Mouse (Mus musculus): ENCODE measurements at regions not wholly inside any gene's neighbourhood (a gene's known extent, or its start where the extent isn't known, plus 50 kb on each side); places are given as distances from the start of the nearest gene placed in this dataset.
A peak's percentile ranks its signal among the peaks of the same experiment; 100 is the strongest.

DNA sequence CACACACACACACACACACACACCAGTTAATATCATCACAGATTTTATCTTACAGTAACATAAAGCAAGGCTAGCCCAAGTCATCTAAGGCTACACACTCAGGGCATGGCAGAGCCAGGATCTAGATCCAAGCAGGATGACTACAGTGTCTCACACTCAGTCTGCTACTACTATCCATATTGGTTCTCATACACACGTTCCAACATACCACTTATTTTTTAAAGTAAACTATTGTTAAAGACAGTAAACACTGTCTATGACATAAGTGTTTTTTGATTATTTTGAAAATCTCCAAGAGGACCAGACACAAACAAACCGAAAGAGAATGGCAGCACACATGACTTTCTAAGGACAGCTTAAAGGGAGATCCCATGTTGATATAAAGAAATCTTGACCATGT is 306.3 kb downstream of the Gm11361 start:
- DNase-seq = no peak

DNA sequence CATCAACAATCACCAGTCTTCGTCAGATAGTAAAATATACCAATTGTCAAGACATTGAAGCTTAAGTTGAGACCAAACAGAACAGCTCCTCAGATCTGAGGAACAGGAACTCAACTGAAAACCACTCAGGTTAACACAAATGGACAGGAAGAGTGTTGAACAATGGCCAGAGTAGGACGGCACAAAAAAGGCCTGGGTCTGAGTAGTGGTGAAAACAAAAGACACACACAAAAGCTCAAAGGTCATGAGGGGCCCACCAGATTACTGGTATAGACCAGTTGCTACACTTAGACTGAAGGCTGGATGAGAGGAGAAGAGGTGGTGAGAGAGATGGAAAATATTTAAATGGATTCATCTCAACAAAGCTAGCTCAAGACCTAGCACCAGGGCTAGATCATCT is 302.8 kb downstream of the Gm11361 start:
- no peak for DNase-seq

DNA sequence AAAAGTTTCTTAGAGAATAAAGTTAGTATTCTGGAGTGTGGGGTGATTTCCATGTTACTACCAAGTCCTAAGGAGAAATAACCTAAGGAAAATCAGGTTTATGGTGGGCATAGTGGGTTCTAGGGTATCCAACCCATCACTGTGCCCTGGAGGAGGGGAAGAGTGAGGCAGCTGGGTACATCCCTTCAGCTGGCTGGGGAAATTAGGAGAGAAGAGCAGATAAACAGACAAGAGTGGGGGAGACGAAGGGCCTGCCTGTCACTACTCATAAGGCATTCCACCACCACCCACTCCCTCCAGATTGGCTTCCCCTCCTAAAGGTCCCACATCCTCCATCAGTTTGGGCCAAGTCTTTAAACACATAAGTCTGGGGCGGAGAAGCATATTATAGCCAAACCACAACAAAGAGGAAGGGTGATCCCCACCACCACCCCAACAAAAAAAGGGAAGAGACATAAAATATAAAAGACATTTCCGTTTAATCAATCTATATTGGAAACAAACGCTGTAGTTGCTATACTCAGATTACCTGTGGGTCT is 299.8 kb downstream of the Gm11361 start:
- no peak for DNase-seq

DNA sequence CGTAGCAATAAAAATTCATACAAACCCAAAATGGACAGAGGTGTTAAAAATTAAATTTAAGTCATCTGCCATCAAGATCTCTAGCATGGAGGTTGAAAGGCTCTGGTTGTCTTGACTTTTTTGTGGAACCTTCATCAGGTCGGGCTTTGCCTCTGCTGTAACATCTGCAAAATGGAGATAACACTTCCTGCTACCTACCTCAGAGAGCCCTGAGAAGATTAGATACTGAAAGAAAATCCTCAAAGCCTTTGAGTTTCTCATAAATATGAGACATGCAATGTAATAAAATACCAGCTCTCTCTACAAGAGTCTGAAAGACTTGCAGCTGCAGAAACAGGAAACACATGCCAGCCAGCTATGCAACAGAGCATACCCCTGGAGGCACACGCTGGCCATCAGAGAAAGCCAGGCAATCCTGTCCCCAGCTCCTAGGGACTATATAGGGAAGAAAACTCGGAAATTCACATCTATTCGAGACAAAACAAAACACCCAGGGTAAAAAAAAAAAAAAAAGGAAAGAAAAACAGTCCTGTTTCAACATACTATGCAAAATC is 299.1 kb downstream of the Gm11361 start:
- no peak for DNase-seq

DNA sequence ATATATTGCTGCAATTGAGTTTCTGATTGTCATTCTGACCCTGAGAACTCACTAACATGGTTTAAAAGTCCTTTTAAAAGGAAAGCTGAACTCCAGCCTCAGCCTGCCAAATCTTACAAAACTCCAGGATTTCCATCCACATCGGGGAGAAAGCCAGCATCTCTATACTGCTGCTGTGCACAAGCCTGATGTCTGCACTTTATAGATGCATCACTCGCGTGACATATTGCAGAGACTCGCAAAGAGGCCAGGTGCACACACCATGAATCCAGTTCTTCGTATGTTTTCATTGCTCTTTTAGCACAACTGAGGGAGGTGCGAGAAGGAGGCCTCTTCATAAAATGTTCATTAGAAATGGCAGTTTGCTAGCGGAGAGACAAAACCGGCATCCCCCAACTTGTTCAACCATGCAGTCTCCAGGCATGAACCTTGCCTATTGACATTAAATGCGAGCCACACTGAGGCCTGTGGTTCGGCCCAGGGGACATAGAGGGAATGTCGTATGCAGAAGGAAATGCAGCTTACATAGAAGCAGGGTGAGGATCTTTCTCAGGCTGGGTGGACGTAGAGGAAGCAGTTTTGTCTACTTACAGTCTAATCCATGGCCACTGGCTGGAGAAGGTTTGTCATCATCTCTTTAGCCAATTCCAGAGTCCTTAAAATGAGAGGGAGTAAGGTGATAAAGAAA is 297.0 kb downstream of the Gm11361 start:
- DNase-seq = no peak

DNA sequence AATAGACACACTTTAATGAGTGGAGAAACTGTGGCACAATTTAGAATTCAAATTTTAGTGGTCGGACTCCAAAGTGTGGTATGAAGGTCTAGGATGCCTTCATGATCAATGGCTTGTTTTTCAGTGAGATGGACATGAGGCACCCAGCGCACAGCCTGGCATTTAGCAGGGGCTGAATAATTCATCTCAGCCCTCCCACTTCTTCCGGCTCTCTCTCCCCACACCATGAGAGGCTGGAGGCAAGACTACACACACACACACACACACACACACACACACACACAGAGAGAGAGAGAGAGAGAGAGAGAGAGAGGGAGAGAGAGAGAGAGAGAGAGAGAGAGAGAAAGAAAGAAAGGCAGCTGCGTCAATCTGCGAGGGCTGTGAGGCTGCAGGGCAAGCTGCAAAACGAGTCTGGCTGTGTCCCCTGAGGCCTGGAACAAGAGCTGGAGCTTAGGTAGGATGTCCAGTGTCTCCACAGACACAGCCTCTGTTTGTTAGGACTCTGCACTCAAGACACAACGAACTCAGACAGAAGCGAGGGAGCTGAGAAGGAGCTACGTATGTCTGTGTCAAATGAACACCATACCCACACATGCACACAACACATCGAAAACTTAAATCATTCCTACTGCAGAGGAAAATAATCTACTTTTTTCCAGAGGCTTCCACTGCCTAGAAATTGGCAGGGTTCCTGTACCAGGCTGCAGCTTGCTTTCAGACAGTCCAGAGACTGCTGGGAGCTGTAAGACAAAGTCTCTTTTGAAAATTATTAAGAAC is 295.8 kb downstream of the Gm11361 start:
- DNase-seq = no peak

DNA sequence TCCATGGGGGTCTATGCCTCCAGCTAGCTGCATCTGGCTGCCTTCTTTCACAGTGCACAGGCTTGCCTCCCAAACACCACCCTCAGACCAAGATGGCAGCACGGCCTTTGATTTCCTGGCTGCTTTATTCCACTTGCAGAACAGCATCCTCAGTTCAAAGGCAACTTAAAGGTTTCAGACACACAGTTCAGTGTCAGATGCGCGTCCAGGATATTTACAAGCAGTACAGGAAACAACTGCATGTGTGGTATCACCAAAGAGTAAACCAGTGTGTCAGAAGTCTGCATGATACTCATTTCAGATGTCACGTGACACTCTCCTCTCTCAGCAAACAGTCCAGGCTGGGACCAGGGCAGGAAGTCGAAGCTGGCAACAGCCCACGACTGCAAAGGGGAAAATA is 294.2 kb downstream of the Gm11361 start:
- no peak for DNase-seq

DNA sequence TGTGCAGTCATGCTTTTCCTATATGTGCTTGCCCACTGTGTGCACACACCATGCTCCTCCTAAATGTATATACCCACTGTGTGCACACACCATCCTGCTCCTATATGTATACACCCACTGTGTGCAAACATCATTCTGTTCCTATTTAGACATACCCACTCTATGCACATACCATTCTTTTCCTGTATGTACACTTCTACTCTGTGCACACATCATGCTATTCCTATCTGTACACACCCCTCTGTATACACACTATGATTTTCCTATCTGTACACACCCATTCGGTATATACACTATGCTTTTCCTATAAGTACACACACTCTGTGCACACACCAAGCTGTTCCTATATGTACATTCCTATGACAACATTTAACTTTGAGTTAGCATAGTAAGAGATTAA is 288.5 kb downstream of the Gm11361 start:
- DNase-seq = no peak

DNA sequence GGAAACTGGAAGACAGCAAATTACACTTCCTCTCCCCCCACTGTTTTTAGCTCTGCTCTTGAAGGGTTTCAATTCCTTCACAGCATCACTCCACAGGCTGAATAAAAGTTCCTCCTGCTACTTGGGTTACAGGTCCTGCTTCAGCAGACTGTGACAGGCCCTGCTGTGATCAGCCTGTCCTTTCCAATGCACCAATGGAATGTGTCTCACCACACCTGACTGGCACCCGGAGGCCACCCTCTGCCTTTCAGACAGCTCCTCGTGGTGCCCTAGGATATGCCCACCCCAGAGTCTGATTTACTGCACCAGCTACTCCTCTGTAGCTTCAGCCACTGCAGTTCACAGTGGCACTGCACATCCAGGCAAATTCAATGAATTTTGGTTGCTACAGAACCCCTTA is 288.0 kb downstream of the Gm11361 start:
- no peak for DNase-seq

DNA sequence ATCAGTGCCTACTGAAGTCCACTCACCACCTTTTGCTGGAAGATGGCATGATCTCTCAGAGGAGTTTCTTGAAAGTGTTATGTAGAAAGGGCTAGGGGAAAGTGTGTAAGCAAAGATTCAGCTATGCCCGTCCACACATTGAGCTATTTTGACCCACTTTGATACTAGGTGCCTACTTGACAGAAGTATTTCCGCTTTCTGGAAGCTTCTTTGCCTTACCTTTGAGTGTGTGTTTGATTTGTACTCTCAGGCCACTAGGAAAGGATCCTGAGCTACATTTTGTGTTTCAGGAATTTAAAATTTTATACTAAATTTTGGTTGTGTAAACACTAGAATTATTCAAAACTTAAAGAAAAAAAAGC is 287.5 kb downstream of the Gm11361 start:
- no peak for DNase-seq

DNA sequence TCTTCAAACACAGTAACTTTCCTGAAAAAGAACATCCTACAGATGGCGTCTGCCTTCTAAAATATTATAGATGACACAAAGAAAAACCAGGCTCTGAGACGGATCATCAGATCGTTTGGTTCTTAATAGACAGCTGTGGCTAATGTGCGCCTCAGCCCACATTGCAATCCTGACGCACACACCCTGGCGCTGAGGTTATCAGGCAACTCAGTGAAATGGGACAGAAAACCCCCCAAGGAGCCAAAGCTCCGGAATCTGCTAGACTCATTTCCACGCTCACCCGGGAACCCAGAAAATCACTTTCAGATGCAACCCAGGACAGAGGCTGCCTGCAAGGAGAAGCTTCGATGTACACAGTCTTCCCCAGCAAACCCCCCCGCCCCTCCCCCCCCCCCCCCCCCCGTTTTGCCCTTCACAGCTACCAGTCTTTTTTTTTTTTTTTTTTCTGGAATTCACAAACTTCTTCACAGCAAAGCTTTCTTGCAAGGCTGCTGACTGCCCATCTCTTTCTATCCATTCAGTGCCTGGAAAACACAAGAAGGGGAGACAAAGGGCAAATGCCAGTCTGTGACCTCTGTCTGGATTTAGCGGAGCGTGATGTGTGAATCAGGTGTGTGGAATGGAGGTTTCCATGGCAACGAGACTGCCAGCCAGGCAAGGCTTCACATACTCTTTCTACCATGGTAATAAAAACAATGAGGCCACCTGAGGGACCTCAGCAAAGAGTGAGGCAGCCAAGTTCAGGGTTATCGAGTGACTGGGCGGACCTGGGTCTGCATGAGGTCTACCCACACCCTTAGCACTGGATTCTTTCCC is 286.9 kb downstream of the Gm11361 start:
- DNase-seq = peak; percentile 9

DNA sequence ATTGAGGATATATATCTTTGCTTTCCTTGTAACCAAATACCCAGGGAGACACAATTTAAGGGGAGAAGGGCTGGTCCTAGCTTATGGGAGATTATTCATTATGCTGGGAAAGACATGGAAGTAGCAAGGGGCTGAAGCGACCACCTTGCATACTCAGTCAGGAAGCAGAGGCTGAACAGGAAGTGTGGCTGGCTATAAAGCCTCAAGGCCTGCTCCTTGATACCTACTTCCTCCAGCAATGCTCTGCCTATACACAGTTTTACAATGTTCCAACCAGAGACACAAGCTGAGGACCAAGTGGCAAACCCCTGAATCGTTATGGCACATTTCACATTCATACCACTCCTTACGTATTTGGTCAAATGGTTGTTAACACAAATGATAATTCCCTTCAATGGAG is 284.3 kb downstream of the Gm11361 start:
- no peak for DNase-seq

DNA sequence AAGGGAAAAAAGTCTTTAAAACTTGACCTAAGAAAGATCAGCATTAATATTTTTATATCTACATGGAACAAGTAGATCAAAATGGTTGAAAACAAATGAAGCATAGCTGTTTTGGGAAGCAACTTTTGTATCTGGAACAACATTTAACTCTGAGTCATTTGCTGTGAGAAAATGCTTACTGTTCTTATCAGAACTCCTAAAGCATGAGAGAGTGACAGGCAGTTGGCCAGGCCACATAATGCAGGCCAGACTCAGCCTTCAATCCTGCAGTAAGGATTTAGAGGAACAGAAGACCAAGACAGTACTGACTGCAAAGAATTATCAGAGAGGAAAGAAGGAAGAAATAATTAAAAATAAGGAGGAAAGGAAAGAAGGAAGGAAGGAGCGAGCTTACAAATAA is 275.8 kb downstream of the Gm11361 start:
- DNase-seq = no peak

DNA sequence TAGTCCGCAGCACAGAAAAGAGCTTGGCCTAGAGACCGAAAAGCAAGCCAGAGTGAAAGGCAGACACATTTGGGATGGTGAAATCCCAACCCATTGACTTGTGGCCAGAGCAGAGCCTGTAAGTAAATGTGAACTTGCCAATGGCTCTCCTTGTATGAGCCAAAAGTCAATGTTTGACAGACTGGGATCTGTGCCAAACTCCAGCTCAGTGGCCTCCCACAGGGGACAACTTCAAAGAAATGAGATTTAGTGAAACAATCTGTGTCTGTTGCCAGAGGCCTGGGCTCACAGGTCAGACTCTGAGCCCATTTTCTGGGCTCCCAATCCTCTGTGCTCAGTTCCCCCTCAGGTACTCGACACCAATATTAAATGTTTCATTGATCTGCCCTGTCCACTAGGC is 274.9 kb downstream of the Gm11361 start:
- no peak for DNase-seq

DNA sequence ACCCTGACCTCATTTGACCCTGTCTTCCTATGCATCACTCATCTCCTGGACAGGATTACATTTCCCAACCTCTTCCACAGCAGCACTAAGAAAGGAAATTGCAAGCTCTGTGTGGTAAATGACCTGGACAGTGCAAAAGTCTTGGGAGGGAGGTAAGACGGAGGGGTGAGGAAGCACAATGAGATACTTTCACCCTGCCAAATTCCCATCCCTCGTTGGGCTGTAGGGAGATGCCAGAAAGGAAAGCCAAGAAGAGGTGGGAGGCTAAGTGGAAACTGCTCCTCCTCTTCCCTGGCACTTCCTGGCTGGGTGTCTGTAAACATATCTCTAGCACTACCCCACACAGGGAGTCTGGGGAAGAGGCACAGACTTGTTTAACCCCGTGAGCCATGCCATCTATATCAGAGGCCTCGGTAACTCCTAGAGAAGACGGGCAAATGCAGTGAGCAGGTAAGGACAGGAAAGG is 274.2 kb downstream of the Gm11361 start:
- DNase-seq = no peak

DNA sequence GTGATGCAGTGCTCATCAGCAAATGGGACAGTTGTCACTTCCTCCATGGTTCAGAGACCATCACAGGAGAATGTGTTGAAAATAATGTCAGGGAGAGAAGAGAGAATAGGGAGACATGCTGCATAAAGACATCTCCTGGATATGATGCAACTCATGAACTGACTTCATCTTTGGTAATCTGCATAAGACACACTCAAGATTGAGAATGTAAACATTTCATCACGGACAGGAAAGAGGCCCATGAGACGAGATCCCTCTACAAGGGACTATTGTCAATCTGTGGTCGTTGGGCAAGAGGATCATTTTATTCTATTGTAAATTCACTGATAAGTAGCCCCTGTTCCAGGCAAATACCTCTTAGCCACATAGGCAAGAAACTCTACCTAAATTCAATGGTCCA is 273.6 kb downstream of the Gm11361 start:
- DNase-seq = no peak

DNA sequence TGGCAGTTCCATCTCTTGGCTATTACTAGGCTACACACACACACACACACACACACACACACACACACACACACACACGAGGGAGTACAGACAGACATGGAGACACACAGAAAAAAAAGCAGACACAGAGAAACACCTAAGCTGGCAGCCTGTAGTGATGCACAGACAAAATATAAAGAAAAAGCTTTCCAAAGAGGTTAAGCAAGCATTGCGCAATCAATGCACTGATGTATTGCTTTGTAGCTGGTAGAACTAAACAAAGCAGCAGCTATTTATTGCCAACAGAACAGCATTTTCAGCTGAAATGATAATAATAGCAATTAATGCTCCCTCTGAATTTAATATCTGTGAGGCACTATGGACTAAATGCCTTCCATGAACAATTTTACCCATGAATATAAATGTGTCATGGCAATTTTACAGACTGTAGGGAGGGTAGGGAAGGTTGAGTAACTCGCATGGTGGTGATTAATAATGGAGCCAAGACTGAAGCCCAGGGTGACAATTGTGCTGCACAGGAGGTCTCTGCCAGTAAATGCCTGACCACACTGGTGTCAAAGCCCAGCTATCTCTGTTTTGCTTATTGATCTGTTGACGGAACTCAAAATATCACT is 271.7 kb downstream of the Gm11361 start:
- DNase-seq = no peak

DNA sequence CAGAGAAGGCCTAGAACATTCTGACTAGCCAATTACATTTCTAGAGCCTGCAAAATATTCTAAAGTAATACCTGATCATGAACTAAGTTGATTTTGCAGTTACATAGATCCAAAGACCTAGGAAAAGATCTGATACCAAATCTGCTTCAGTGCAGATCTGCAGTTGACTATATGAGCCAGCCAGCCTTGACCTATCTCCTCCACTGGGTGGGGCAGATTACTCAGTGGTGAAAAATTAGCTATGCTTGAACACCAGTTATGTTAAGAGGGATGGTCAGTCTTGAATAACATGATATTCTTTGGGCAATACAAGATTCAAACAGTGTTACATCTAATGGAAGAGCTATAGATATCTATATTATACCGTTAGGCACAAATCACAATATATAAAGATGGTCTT is 269.0 kb downstream of the Gm11361 start:
- no peak for DNase-seq

DNA sequence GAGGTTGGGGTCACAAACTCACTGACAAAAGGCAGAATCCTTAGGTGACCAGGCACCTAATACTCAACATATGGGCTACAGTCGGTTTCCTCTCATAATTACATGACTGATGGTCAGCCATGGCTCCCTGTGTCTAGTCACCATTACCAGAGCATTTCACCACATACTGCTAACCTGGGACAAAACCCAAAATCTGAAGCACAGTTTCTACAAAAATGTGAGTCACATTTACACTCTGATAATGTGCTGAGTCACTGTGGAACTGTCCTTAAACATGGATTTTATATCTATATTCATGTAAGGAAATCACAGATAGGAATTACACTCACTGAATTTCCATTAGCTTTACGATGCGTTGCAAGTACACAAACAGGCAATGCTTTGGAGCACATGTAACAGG is 267.1 kb downstream of the Gm11361 start:
- no peak for DNase-seq

DNA sequence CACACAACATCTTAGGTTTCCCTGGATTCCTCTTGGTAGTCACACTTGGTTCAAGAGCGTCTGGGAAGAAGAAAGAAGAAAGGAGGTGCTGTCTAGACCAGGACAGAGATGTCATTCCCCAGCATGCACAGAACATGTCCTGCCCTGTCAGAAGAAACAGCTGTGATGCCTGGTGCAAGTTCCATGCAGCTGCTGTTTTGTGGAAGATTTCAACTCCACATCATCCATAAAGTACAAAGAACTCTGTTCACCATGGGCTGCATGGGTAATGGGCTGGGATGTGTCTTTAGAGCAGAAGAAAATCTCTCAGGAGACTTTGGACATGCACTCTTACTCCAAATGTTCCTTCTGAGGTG is 262.8 kb downstream of the Gm11361 start:
- no peak for DNase-seq

DNA sequence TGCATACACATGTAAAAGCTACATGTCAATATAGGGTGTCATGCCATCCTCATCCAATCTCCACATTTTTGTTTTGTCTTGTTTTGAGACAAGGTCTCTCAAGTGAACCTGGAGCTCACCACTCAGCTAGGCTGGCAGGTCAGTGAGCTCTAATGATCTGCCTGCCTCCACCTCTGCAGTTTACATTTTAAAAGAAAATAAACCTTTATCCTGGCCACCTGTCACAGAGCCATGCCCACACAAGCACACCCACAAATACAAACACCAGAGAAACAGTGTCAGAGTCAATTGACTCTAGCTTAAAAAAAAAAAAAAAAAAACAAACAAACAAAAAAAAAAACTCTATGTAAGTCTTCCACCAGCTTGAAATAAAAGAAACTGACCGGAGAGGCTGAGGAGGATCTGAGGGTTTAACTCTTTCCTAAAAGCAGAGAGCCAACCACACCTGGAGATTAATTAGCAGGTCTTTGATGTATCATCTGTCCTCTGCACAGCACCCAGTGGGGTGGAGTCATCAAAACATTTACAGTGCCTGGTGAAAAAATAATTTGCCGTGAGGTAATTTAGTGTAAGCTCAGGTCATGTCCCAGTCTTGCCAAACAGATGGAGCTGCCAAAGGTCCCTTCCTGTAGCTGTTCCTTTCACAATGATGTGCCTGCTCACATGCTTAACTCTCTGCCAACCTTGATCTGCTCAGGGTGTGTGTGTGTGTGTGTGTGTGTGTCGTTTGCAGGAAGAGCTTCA is 262.2 kb downstream of the Gm11361 start:
- DNase-seq = no peak

DNA sequence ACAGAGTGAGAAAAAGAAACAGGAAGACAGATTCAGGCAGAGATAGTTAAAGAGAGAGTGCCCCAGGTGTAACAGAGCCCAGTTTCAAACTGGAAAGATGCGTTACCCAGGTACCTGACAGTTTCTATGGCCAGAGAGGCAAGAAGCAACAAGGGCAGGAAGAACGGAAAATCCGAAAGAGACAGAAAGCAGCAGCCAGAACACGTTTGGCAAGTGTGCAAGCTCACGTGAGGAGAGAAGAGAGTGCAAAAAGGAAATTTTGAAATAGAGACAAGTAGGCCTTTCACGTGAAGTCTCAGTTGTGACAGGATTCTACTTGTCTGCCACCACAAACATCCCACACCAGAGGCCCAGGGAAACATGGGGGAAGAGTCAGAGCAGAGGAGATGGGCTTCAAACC is 259.8 kb downstream of the Gm11361 start:
- DNase-seq = no peak

Data from right cerebral cortex, postnatal 4 days (tissue).